Mouse (Mus musculus) cerebellum, adult 2 months (tissue): ENCODE results near the gene Aaed1.

Source experiments
- CTCF ChIP-seq: fragments of 200-500 bp; IDR thresholded peaks from 2 replicates; pipeline ENCODE4 v1.5.1; 2011; ENCODE audit warnings: low read depth, mild to moderate bottlenecking, control low read depth, low read length, moderate library complexity, borderline replicate concordance; ENCODE audit not compliant: insufficient read depth
- POLR2A ChIP-seq: fragments of 200-500 bp; IDR thresholded peaks from 2 replicates; pipeline ENCODE4 v1.6.1; 2011; ENCODE audit warnings: low read length, control low read depth, borderline replicate concordance; ENCODE audit not compliant: insufficient read depth

GRCm38 (mm10) chr13:64233139-64233538 is 79.4 kb downstream of the Aaed1 start:
- TF ChIP-seq CTCF (no peak), POLR2A (no peak)
